Mouse (Mus musculus) forebrain, embryonic 16.5 days (tissue): ENCODE data around the gene B4galnt3. TPM values are rescaled to one million over a fixed set of nuclear protein-coding genes. Genes with fewer than 3 reads are reported as not detected.

Experiments used
- ATAC-seq: fragments of 200-750 bp; cut with Nextera tagmentation; 2 replicates; pipeline ENCODE4 v1.8.0; 2017; ENCODE audit warnings: mild to moderate bottlenecking, moderate library complexity
- H3K27ac ChIP-seq: fragments of 300-500 bp; sonication (generic); 2 replicates; pipeline ENCODE4 v1.5.1; 2014; ENCODE audit warnings: low read length, control low read depth
- H3K27me3 ChIP-seq: fragments of 300-500 bp; sonication (generic); replicated peaks from 2 replicates; pipeline ENCODE4 v1.6.1; 2014; ENCODE audit warnings: low read length; ENCODE audit not compliant: control insufficient read depth, insufficient read depth
- H3K36me3 ChIP-seq: fragments of 300-500 bp; sonication (generic); 2 replicates; pipeline ENCODE4 v1.6.1; 2014; ENCODE audit not compliant: control insufficient read depth, insufficient read depth
- H3K4me1 ChIP-seq: fragments of 300-500 bp; sonication (generic); replicated peaks from 2 replicates; pipeline ENCODE4 v1.6.1; 2014; ENCODE audit warnings: low read length; ENCODE audit not compliant: control insufficient read depth, insufficient read depth
- H3K4me2 ChIP-seq: fragments of 300-500 bp; sonication (generic); 2 replicates; pipeline ENCODE4 v1.6.1; 2014; ENCODE audit warnings: mild to moderate bottlenecking, low read length, control low read depth
- H3K4me3 ChIP-seq: fragments of 300-500 bp; sonication (generic); replicated peaks from 2 replicates; pipeline ENCODE4 v1.5.1; 2014; ENCODE audit warnings: mild to moderate bottlenecking, low read length, control low read depth
- H3K9ac ChIP-seq: fragments of 300-500 bp; sonication (generic); replicated peaks from 2 replicates; pipeline ENCODE4 v1.6.1; 2014; ENCODE audit warnings: low read depth, low read length, control low read depth
- H3K9me3 ChIP-seq: fragments of 300-500 bp; sonication (generic); 2 replicates; pipeline ENCODE4 v1.6.1; 2016; ENCODE audit warnings: low read length; ENCODE audit not compliant: control insufficient read depth
- WGBS: fragments of 180-500 bp; shearing (Covaris S2); extraction: QIAGEN DNeasy Blood & Tissue Kit; methylation state at CpG from one replicate; pipeline ENCODE4 v1.1.7; 2014; 5-methylcytosine and 5-hydroxymethylcytosine counted together
- polyA plus RNA-seq: library from polyadenylated mRNA; unstranded; fragments of >200 nt; fragmentation: Nextera tagmentation; extraction: Ambion mirVana; gene quantifications from 2 replicates; pipeline ENCODE4 v1.2.1, GENCODE M21; 2015

B4galnt3 gene
- polyA plus RNA-seq, 1 experiment from 2014 or later, result 0.24 TPM

- 88% methylated on average over 1 of the region's 1 CpGs for WGBS
- Histone ChIP-seq H3K9me3 (no peaks in the 10 kb centered on the region), H3K27me3 (no peaks in the 10 kb centered on the region), H3K4me1 (no peaks in the 10 kb centered on the region), H3K4me3 (no peak overlapping the region), H3K4me2 (no peak overlapping the region), H3K36me3 (no peaks in the 10 kb centered on the region), H3K9ac (no peak overlapping the region), H3K27ac (no peak overlapping the region)
- ATAC-seq, result no peak
Measured at GRCm38 (mm10) chr6:120216702-120217101, 77.7 kb downstream of the B4galnt3 start.

- no peak overlapping the region for H3K9ac ChIP-seq
- H3K4me3 ChIP-seq, result no peak overlapping the region
- no peaks in the 10 kb centered on the region for H3K36me3 ChIP-seq
- H3K9me3 ChIP-seq, result no peaks in the 10 kb centered on the region
- ATAC-seq, result no peak
- WGBS, result 86% methylated on average over 6 of the region's 6 CpGs
- no peaks in the 10 kb centered on the region for H3K27me3 ChIP-seq
- no peak overlapping the region for H3K27ac ChIP-seq
- no peaks in the 10 kb centered on the region for H3K4me1 ChIP-seq
- H3K4me2 ChIP-seq, result no peak overlapping the region
Measured at GRCm38 (mm10) chr6:120211536-120211935, 82.8 kb downstream of the B4galnt3 start.

- ATAC-seq, result no peak
- Histone ChIP-seq H3K9ac (no peak overlapping the region), H3K27me3 (no peaks in the 10 kb centered on the region), H3K36me3 (no peaks in the 10 kb centered on the region), H3K9me3 (no peaks in the 10 kb centered on the region), H3K27ac (no peak overlapping the region), H3K4me2 (no peak overlapping the region), H3K4me3 (no peak overlapping the region), H3K4me1 (peaks cover 7% of the 10 kb centered on the region)
- WGBS, result 89% methylated on average over 5 of the region's 5 CpGs
Measured at GRCm38 (mm10) chr6:120206586-120206985, 87.8 kb downstream of the B4galnt3 start.

GRCm38 (mm10) chr6:120202406-120202805 is 92.0 kb downstream of the B4galnt3 start:
- no peak for ATAC-seq
- Histone ChIP-seq H3K4me2 (no peak overlapping the region), H3K9me3 (no peaks in the 10 kb centered on the region), H3K4me1 (peaks cover 10% of the 10 kb centered on the region), H3K9ac (no peak overlapping the region), H3K27me3 (no peaks in the 10 kb centered on the region), H3K4me3 (no peak overlapping the region), H3K36me3 (no peaks in the 10 kb centered on the region), H3K27ac (no peak overlapping the region)
- WGBS, result 35% methylated on average over 8 of the region's 8 CpGs

GRCm38 (mm10) chr6:120201956-120202355 is 92.4 kb downstream of the B4galnt3 start:
- ATAC-seq, result no peak

GRCm38 (mm10) chr6:120199638-120200394 is 94.5 kb downstream of the B4galnt3 start:
- H3K9ac ChIP-seq, result no peak overlapping the region
- H3K4me3 ChIP-seq, result no peak overlapping the region
- H3K27ac ChIP-seq, result no peak overlapping the region
- no peaks in the 10 kb centered on the region for H3K27me3 ChIP-seq
- no peak overlapping the region for H3K4me2 ChIP-seq
- H3K36me3 ChIP-seq, result no peaks in the 10 kb centered on the region
- WGBS, result 20% methylated on average over 10 of the region's 10 CpGs
- no peaks in the 10 kb centered on the region for H3K9me3 ChIP-seq
- ATAC-seq, result no peak
- peaks cover 10% of the 10 kb centered on the region for H3K4me1 ChIP-seq

More at GRCm38 (mm10) chr6:120201956-120202355, 92.4 kb downstream of the B4galnt3 start:
- H3K27me3 ChIP-seq, result no peaks in the 10 kb centered on the region
- WGBS, result 50% methylated on average over 6 of the region's 6 CpGs
- H3K27ac ChIP-seq, result no peak overlapping the region
- no peaks in the 10 kb centered on the region for H3K36me3 ChIP-seq
- no peak overlapping the region for H3K4me3 ChIP-seq
- peaks cover 10% of the 10 kb centered on the region for H3K4me1 ChIP-seq
- H3K4me2 ChIP-seq, result no peak overlapping the region
- H3K9ac ChIP-seq, result no peak overlapping the region
- no peaks in the 10 kb centered on the region for H3K9me3 ChIP-seq

- peak; percentile 24; the same call in 1 of the 2 replicates for ATAC-seq
- Histone ChIP-seq H3K27me3 (no peaks in the 10 kb centered on the region), H3K9ac (no peak overlapping the region), H3K4me3 (no peak overlapping the region), H3K9me3 (no peaks in the 10 kb centered on the region), H3K4me2 (no peak overlapping the region), H3K36me3 (no peaks in the 10 kb centered on the region), H3K27ac (no peak overlapping the region), H3K4me1 (peaks cover 10% of the 10 kb centered on the region)
- 29% methylated on average over 9 of the region's 9 CpGs for WGBS
Measured at GRCm38 (mm10) chr6:120197964-120198363, 96.4 kb downstream of the B4galnt3 start.

- no peaks in the 10 kb centered on the region for H3K9me3 ChIP-seq
- no peak overlapping the region for H3K27ac ChIP-seq
- H3K4me2 ChIP-seq, result no peak overlapping the region
- no peak for ATAC-seq
- H3K9ac ChIP-seq, result no peak overlapping the region
- no peaks in the 10 kb centered on the region for H3K27me3 ChIP-seq
- peaks cover 6% of the 10 kb centered on the region; the same call in 1 of the 2 replicates for H3K4me1 ChIP-seq
- H3K36me3 ChIP-seq, result no peaks in the 10 kb centered on the region
- no peak overlapping the region for H3K4me3 ChIP-seq
- WGBS, result 36% methylated on average over 2 of the region's 2 CpGs
Measured at GRCm38 (mm10) chr6:120196837-120197236, 97.5 kb downstream of the B4galnt3 start.

- no peaks in the 10 kb centered on the region for H3K36me3 ChIP-seq
- no peaks in the 10 kb centered on the region for H3K27me3 ChIP-seq
Measured at GRCm38 (mm10) chr6:120194963-120195362, 99.4 kb downstream of the B4galnt3 start.

More at GRCm38 (mm10) chr6:120194963-120195362, 99.4 kb downstream of the B4galnt3 start:
- Histone ChIP-seq H3K9ac (no peak overlapping the region), H3K4me3 (no peak overlapping the region), H3K4me1 (peaks cover 6% of the 10 kb centered on the region; the same call in 1 of the 2 replicates), H3K4me2 (no peak overlapping the region), H3K27ac (no peak overlapping the region), H3K9me3 (no peaks in the 10 kb centered on the region)
- WGBS, result 28% methylated on average over 7 of the region's 7 CpGs
- ATAC-seq, result no peak
